Mouse (Mus musculus) liver, postnatal 0 days (tissue): Measurements from ENCODE around the gene Gm33543. TPM values are rescaled to one million over a fixed set of nuclear protein-coding genes. Genes with fewer than 3 reads are reported as not detected.

Experiments
- ATAC-seq: fragments of 200-750 bp; cut with Nextera tagmentation; 2 replicates; pipeline ENCODE4 v1.8.0; 2017; ENCODE audit warnings: mild to moderate bottlenecking, moderate library complexity
- DNase-seq: peaks from one replicate; pipeline ENCODE4 v3.0.0-alpha.2; 2016
- H3K27ac ChIP-seq: fragments of 300-500 bp; sonication (generic); 2 replicates; pipeline ENCODE4 v1.5.1; 2014; ENCODE audit warnings: antibody characterized with exemption, moderate library complexity, mild to moderate bottlenecking, low read depth
- H3K27me3 ChIP-seq: fragments of 300-500 bp; sonication (generic); 2 replicates; pipeline ENCODE4 v1.6.1; 2014; ENCODE audit warnings: low read length, control low read depth, mixed read lengths; ENCODE audit not compliant: insufficient read depth
- H3K36me3 ChIP-seq: fragments of 300-500 bp; sonication (generic); replicated peaks from 2 replicates; pipeline ENCODE4 v1.6.1; 2014; ENCODE audit warnings: mild to moderate bottlenecking, control low read depth, low read length, moderate library complexity, mixed read lengths; ENCODE audit not compliant: insufficient read depth
- H3K4me1 ChIP-seq: fragments of 300-500 bp; sonication (generic); 2 replicates; pipeline ENCODE4 v1.6.1; 2014; ENCODE audit warnings: antibody characterized with exemption, mild to moderate bottlenecking, control low read depth; ENCODE audit not compliant: insufficient read depth
- H3K4me2 ChIP-seq: fragments of 300-500 bp; sonication (generic); 2 replicates; pipeline ENCODE4 v1.6.1; 2014; ENCODE audit warnings: low read depth, mild to moderate bottlenecking, low read length, moderate library complexity, mixed read lengths
- H3K4me3 ChIP-seq: fragments of 300-500 bp; sonication (generic); 2 replicates; pipeline ENCODE4 v1.5.1; 2014; ENCODE audit warnings: low read depth, low read length
- H3K9ac ChIP-seq: fragments of 300-500 bp; sonication (generic); replicated peaks from 2 replicates; pipeline ENCODE4 v1.6.1; 2014; ENCODE audit warnings: mild to moderate bottlenecking, moderate library complexity
- H3K9me3 ChIP-seq: fragments of 300-500 bp; sonication (generic); 2 replicates; pipeline ENCODE4 v1.6.1; 2016; ENCODE audit warnings: mild to moderate bottlenecking, control low read depth, low read length, mixed read lengths
- CTCF ChIP-seq: sonication (generic); IDR thresholded peaks from 2 replicates; pipeline ENCODE4 v1.5.1; 2016; ENCODE audit warnings: antibody characterized with exemption, low read depth
- EP300 ChIP-seq: IDR thresholded peaks from 2 replicates; pipeline ENCODE4 v1.6.1; 2016; ENCODE audit warnings: antibody characterized with exemption, low read depth, mild to moderate bottlenecking
- WGBS: fragments of 180-500 bp; shearing (Covaris S2); extraction: QIAGEN DNeasy Blood & Tissue Kit; methylation state at CpG from one replicate; pipeline ENCODE4 v1.1.7; 2014; ENCODE audit not compliant: insufficient replicate concordance; 5-methylcytosine and 5-hydroxymethylcytosine counted together
- polyA plus RNA-seq: library from polyadenylated mRNA; unstranded; fragments of >200 nt; fragmentation: Nextera tagmentation; extraction: Ambion mirVana; gene quantifications from 2 replicates; pipeline ENCODE4 v1.2.1, GENCODE M21; 2015

Gene Gm33543
- polyA plus RNA-seq, 1 experiment from 2014 or later = 1.2 TPM

DNA sequence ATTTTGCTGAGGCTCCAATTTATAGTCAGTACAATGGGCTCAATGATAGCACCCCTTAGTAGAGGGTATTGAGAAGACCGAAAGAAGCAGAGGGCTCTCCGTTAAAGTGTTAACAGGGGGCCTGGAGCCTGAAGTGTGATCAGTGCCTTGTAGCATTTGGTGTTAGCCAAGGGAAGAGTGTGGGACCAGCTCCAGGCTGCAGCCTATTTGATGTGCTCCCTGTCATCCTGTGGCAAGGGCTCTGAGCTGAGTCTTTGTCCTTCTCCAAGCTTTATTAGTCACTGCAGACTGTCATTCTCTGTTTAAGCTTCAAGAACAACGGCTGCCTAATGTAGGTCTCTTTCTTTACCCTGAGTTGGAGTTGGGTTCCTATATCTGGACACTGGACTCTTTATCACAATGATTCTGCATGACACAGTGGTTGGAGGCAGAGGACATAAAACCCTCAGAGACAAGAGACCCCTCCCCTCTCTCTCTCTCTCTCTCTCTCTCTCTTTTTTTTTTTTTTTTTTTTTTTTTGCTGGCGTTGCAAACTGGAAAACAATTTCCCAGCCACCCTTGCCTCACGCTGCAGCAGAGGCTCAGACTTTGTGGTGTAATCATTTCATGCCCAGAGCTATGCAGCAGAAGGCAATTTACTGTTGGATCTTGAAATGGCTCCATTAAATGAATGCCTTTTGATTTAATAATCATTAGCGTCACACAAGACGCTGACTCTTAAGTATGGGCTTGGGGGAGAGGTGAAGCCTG lies 41.9 kb downstream of the Gm33543 start:
- 77% methylated on average over 7 of the region's 7 CpGs for WGBS
- H3K4me1 ChIP-seq = no peaks in the 10 kb centered on the region
- H3K4me2 ChIP-seq = no peak overlapping the region
- H3K27ac ChIP-seq = no peak overlapping the region
- DNase-seq (no peak), ATAC-seq (no peak)
- H3K4me3 ChIP-seq = no peak overlapping the region
- H3K9me3 ChIP-seq = no peaks in the 10 kb centered on the region
- no peaks in the 10 kb centered on the region for H3K27me3 ChIP-seq
- no peaks in the 10 kb centered on the region for H3K36me3 ChIP-seq
- H3K9ac ChIP-seq = no peak overlapping the region
- TF ChIP-seq CTCF (no peak), EP300 (no peak)

DNA sequence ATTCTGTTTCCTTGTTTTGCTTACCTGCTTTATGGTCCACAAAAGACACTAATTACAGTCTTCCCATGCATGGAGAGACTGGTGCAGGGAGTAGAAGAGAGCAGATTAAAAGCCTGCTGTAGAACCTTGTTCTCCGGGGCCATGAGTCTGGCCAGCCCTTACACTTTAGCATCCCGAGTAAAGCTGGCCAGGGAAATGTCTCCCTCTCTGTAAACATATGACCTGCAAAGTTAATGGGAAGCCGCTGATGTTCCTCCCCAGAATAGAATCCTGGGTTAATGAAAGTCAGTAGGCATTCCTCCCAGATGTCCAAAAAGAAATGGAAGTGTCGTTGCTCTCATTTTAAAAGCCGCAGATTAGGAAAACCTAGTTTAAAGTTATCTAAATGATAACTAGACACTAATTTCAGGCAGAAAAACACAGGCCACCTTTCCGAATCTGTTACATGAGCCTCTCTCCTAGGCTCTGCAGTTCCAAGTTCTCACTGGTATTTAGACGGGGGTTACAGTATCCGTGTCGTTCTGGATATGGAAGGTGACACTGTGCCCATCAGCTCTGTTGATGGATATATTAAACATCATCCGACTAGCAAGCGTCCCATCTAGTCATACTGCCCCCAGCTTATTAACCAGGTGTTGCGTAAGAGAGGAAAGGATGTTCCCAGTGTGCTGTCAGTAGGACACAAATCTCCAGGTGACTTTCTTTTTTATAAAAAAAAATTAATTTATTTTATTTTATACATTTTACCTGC lies 44.9 kb downstream of the Gm33543 start:
- H3K4me2 ChIP-seq = no peak overlapping the region
- TF ChIP-seq EP300 = no peak
- no peak for TF ChIP-seq CTCF
- no peak overlapping the region for H3K4me3 ChIP-seq
- ATAC-seq (no peak), DNase-seq (no peak)
- no peak overlapping the region for H3K27ac ChIP-seq
- H3K9ac ChIP-seq = no peak overlapping the region
- H3K9me3 ChIP-seq = no peaks in the 10 kb centered on the region
- WGBS = 82% methylated on average over 12 of the region's 12 CpGs
- no peaks in the 10 kb centered on the region for H3K27me3 ChIP-seq
- no peaks in the 10 kb centered on the region for H3K4me1 ChIP-seq
- no peaks in the 10 kb centered on the region for H3K36me3 ChIP-seq

DNA sequence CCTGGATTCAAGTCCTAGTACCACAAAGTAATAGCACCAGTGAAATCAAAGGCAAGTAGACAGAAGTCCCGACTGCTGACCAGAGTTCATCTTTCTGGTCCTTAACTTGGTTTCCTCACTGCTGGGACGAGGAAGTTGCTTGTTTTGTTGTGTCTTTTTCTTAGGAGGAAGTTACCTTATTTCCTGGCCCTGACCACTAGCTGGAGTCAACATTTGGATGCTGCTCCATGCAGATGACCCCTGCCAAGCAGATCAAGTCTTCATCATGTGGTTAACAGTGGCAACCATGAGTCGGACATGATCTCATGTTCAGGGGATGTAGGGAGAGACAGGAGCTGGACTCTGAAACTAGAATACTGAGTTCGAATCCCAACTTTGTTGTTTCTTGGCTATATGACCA lies 47.2 kb downstream of the Gm33543 start:
- Histone ChIP-seq H3K27me3 (no peaks in the 10 kb centered on the region), H3K27ac (no peak overlapping the region), H3K4me1 (no peaks in the 10 kb centered on the region), H3K4me3 (no peak overlapping the region), H3K4me2 (no peak overlapping the region), H3K9ac (no peak overlapping the region), H3K36me3 (no peaks in the 10 kb centered on the region), H3K9me3 (no peaks in the 10 kb centered on the region)
- 57% methylated on average over 4 of the region's 4 CpGs for WGBS
- no peak for ATAC-seq
- no peak for DNase-seq
- TF ChIP-seq EP300 (no peak), CTCF (no peak)

- no peak for ATAC-seq
- Histone ChIP-seq H3K27ac (no peak overlapping the region), H3K4me2 (no peak overlapping the region), H3K9ac (no peak overlapping the region), H3K9me3 (no peaks in the 10 kb centered on the region), H3K4me3 (no peak overlapping the region), H3K27me3 (no peaks in the 10 kb centered on the region), H3K4me1 (no peaks in the 10 kb centered on the region), H3K36me3 (no peaks in the 10 kb centered on the region)
- no peak for DNase-seq
- TF ChIP-seq CTCF (no peak), EP300 (no peak)
- WGBS = 80% methylated on average over 6 of the region's 6 CpGs
Measured at GRCm38 (mm10) chr10:95794706-95795105, 48.0 kb downstream of the Gm33543 start.

DNA sequence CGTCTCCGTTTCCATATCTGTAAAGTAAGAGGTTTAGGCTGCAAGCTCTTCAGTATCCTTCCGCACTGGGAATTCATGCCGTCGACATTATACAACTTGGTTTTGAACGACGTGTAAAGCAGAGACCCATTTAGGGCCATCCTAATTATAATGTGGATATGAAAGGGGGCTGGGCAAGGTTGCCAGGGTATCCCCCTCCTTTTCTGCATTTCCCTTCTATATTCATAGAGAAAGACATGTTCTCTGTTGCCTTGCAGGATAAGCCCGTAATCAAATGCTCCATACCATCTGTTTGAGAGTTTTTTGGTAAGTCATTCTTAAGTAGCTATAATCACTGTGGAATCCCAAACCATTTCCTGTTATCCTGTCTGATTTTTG lies 51.3 kb downstream of the Gm33543 start:
- WGBS = 81% methylated on average over 8 of the region's 8 CpGs
- TF ChIP-seq EP300 = no peak
- TF ChIP-seq CTCF = no peak
- Histone ChIP-seq H3K36me3 (no peaks in the 10 kb centered on the region), H3K27ac (no peak overlapping the region), H3K27me3 (no peaks in the 10 kb centered on the region), H3K4me3 (no peak overlapping the region), H3K9me3 (no peaks in the 10 kb centered on the region), H3K4me1 (no peaks in the 10 kb centered on the region), H3K9ac (no peak overlapping the region), H3K4me2 (no peak overlapping the region)
- DNase-seq (no peak), ATAC-seq (no peak)

GRCm38 (mm10) chr10:95790771-95791426 lies 51.8 kb downstream of the Gm33543 start:
- no peaks in the 10 kb centered on the region for H3K4me1 ChIP-seq
- H3K27ac ChIP-seq = no peak overlapping the region
- H3K4me3 ChIP-seq = no peak overlapping the region
- no peaks in the 10 kb centered on the region for H3K36me3 ChIP-seq
- H3K9me3 ChIP-seq = no peaks in the 10 kb centered on the region
- H3K9ac ChIP-seq = no peak overlapping the region
- no peak for TF ChIP-seq EP300
- no peak for TF ChIP-seq CTCF
- 68% methylated on average over 15 of the region's 15 CpGs for WGBS
- H3K27me3 ChIP-seq = no peaks in the 10 kb centered on the region
- DNase-seq = no peak
- H3K4me2 ChIP-seq = no peak overlapping the region
- no peak for ATAC-seq
